Comparison of ENCODE assay signal across 8 mouse cellular contexts in the genomic region with DNA sequence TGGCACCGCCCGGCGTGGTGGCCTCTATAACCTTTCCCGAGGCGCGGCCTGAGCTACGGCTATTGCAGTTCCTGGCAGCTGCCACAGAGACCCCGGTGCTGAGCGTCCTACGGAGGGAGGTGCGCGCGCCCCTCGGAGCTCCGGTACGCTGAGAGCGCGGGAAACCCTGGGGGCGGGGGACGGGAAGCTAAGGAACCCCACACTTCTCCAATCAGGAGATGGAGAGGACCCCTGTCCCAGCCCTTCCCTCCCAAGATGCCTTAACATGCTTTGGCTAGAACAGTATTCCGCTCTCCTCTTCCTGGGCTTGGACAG. TPM values are rescaled to one million over a fixed set of nuclear protein-coding genes. Genes with fewer than 3 reads are reported as not detected.
DNase-seq lines count a peak whose midpoint lies in the region; ATAC-seq lines count a peak whose summit lies in the region.

No protein-coding gene starts in this region.

- H3K27ac ChIP-seq in kidney, embryonic 15.5 days: no peak overlapping the region
- no peak overlapping the region for H3K27ac ChIP-seq in hindbrain, embryonic 16.5 days (ENCODE audit: low read depth, low read length)
- H3K27ac ChIP-seq in midbrain, embryonic 15.5 days: no peak overlapping the region

- WGBS in kidney, embryonic 15.5 days: 3% methylated on average over 21 of the region's 21 CpGs
- 4% methylated on average over 21 of the region's 21 CpGs for WGBS in hindbrain, embryonic 16.5 days
- 4% methylated on average over 21 of the region's 21 CpGs for WGBS in midbrain, embryonic 15.5 days

- H3K4me3 ChIP-seq in kidney, embryonic 15.5 days (replicated peaks): peak overlapping the region; percentile 45
- H3K4me3 ChIP-seq in hindbrain, embryonic 16.5 days (ENCODE audit: low read length): peak overlapping the region; percentile 42
- peak overlapping the region; percentile 30 for H3K4me3 ChIP-seq in midbrain, embryonic 15.5 days

- peak overlapping the region; percentile 47 for H3K9ac ChIP-seq in kidney, embryonic 15.5 days
- peak overlapping the region; percentile 64 for H3K9ac ChIP-seq in hindbrain, embryonic 16.5 days (ENCODE audit: low read depth, low read length)
- peak overlapping the region; percentile 4; the same call in 1 of the 2 replicates for H3K9ac ChIP-seq in midbrain, embryonic 15.5 days

- ATAC-seq in kidney, embryonic 15.5 days (replicated peaks; ENCODE audit: low FRiP score): 0 out of 2 replicates have a peak, but pooled peaks have one; percentile 1
- ATAC-seq in hindbrain, embryonic 16.5 days: peak; percentile 12; the same call in 1 of the 2 replicates
- no peak for ATAC-seq in midbrain, embryonic 15.5 days (replicated peaks)

- H3K9me3 ChIP-seq in kidney, embryonic 15.5 days (replicated peaks): no peaks in the 10 kb centered on the region
- H3K9me3 ChIP-seq in hindbrain, embryonic 16.5 days (ENCODE audit: control insufficient read depth, low read length): no peaks in the 10 kb centered on the region
- no peaks in the 10 kb centered on the region for H3K9me3 ChIP-seq in midbrain, embryonic 15.5 days

- H3K27me3 ChIP-seq in kidney, embryonic 15.5 days: peaks cover 29% of the 10 kb centered on the region
- H3K27me3 ChIP-seq in hindbrain, embryonic 16.5 days (replicated peaks; ENCODE audit: control insufficient read depth, insufficient read depth, low read length): peaks cover 23% of the 10 kb centered on the region
- peaks cover 35% of the 10 kb centered on the region for H3K27me3 ChIP-seq in midbrain, embryonic 15.5 days (replicated peaks)

- peaks cover 51% of the 10 kb centered on the region for H3K36me3 ChIP-seq in kidney, embryonic 15.5 days
- H3K36me3 ChIP-seq in hindbrain, embryonic 16.5 days (ENCODE audit: control insufficient read depth, insufficient read depth, low read length): peaks cover 32% of the 10 kb centered on the region
- peaks cover 20% of the 10 kb centered on the region for H3K36me3 ChIP-seq in midbrain, embryonic 15.5 days (replicated peaks)

- peak overlapping the region; percentile 92 for H3K4me2 ChIP-seq in kidney, embryonic 15.5 days
- H3K4me2 ChIP-seq in hindbrain, embryonic 16.5 days (ENCODE audit: low read length): peak overlapping the region; percentile 72
- H3K4me2 ChIP-seq in midbrain, embryonic 15.5 days: peak overlapping the region; percentile 51

- peaks cover 23% of the 10 kb centered on the region for H3K4me1 ChIP-seq in kidney, embryonic 15.5 days
- peaks cover 7% of the 10 kb centered on the region for H3K4me1 ChIP-seq in hindbrain, embryonic 16.5 days (ENCODE audit: control insufficient read depth, insufficient read depth, low read depth, low read length)
- H3K4me1 ChIP-seq in midbrain, embryonic 15.5 days: peaks cover 8% of the 10 kb centered on the region

- DNase-seq in kidney, adult 11 months: no peak
- peak; percentile 40 for DNase-seq in embryo, embryonic 9.5 days (ENCODE audit: extremely low spot score)
- no peak for DNase-seq in spleen, adult 18-20 months
- no peak for DNase-seq in cerebellum, adult 11 months
- no peak for DNase-seq in right cerebral cortex, postnatal 10 days (ENCODE audit: low spot score in 2 of 2)

RNA-seq across cellular contexts. Expression of a gene that starts 0.6 kb away (rescaled TPM):
- polyA plus RNA-seq in kidney, embryonic 15.5 days (2015; fragmentation: Nextera tagmentation; extraction: Ambion mirVana): 0.31 and 0.39 TPM in 2 replicates
- polyA plus RNA-seq in hindbrain, embryonic 16.5 days (2015; fragmentation: Nextera tagmentation; extraction: Ambion mirVana): 0.45 and 0.46 TPM in 2 replicates
- polyA plus RNA-seq in midbrain, embryonic 15.5 days (2015; fragmentation: Nextera tagmentation; extraction: Ambion mirVana): 0.34 and 0.66 TPM in 2 replicates

RNA-seq across cellular contexts. Expression of a gene that starts 11.2 kb away (rescaled TPM):
- 115 TPM in 2 replicates for polyA plus RNA-seq in kidney, embryonic 15.5 days (2015; fragmentation: Nextera tagmentation; extraction: Ambion mirVana)
- polyA plus RNA-seq in hindbrain, embryonic 16.5 days (2015; fragmentation: Nextera tagmentation; extraction: Ambion mirVana): 97.7 and 102 TPM in 2 replicates
- 87.3 and 87.5 TPM in 2 replicates for polyA plus RNA-seq in midbrain, embryonic 15.5 days (2015; fragmentation: Nextera tagmentation; extraction: Ambion mirVana)

RNA-seq across cellular contexts. Expression of a gene that starts 13.0 kb away (rescaled TPM):
- polyA plus RNA-seq in kidney, embryonic 15.5 days (2015; fragmentation: Nextera tagmentation; extraction: Ambion mirVana): 15.7 and 17.5 TPM in 2 replicates
- 11.7 and 17.4 TPM in 2 replicates for polyA plus RNA-seq in hindbrain, embryonic 16.5 days (2015; fragmentation: Nextera tagmentation; extraction: Ambion mirVana)
- 24.3 and 28.3 TPM in 2 replicates for polyA plus RNA-seq in midbrain, embryonic 15.5 days (2015; fragmentation: Nextera tagmentation; extraction: Ambion mirVana)

RNA-seq across cellular contexts. Expression of a gene that starts 17.2 kb away (rescaled TPM):
- 253 and 292 TPM in 2 replicates for polyA plus RNA-seq in kidney, embryonic 15.5 days (2015; fragmentation: Nextera tagmentation; extraction: Ambion mirVana)
- polyA plus RNA-seq in hindbrain, embryonic 16.5 days (2015; fragmentation: Nextera tagmentation; extraction: Ambion mirVana): 30.5 and 38.9 TPM in 2 replicates
- polyA plus RNA-seq in midbrain, embryonic 15.5 days (2015; fragmentation: Nextera tagmentation; extraction: Ambion mirVana): 28.6 and 34.4 TPM in 2 replicates

RNA-seq across cellular contexts. Expression of a gene that starts 25.2 kb away (rescaled TPM):
- polyA plus RNA-seq in kidney, embryonic 15.5 days (2015; fragmentation: Nextera tagmentation; extraction: Ambion mirVana): 3.9 and 4.5 TPM in 2 replicates
- 4.2 and 5.1 TPM in 2 replicates for polyA plus RNA-seq in hindbrain, embryonic 16.5 days (2015; fragmentation: Nextera tagmentation; extraction: Ambion mirVana)
- 4.4 and 4.8 TPM in 2 replicates for polyA plus RNA-seq in midbrain, embryonic 15.5 days (2015; fragmentation: Nextera tagmentation; extraction: Ambion mirVana)

Comparison
In these comparisons a context has a peak if more than half of its experiments do, and no peak if none do; other contexts are left out.
1. H3K9ac ChIP-seq: peak in every context shown above with its lines; median percentile 64 in hindbrain, embryonic 16.5 days; 47 in kidney, embryonic 15.5 days; 4 in midbrain, embryonic 15.5 days.